Mouse (Mus musculus): ENCODE data around the gene Cfap74.
"Not testable (repeated sequence)": the region's sequence is repeated elsewhere in the genome, so short reads cannot be mapped to it uniquely, and the experiment has no call there.

Gene Cfap74

DNA sequence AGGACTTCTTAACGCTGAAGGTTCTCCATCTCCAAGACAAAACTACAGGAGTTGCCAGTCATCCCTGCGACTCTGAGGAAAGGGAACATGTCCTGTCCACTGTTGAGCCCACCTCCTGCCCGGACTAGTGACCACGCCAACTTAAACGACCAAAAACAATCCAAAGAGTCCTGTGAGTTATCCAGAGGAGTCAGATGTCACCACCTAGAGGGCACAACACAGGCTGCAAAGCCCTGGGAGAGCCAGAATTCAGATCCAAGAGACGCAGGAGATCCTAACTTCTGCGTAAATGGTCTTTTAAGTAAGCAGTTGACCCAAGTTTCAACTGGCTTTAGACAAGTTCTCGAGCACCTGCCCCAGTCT lies 314 bp upstream of the Cfap74 start:
- no peak for DNase-seq (ENCODE audit: low spot score)

DNA sequence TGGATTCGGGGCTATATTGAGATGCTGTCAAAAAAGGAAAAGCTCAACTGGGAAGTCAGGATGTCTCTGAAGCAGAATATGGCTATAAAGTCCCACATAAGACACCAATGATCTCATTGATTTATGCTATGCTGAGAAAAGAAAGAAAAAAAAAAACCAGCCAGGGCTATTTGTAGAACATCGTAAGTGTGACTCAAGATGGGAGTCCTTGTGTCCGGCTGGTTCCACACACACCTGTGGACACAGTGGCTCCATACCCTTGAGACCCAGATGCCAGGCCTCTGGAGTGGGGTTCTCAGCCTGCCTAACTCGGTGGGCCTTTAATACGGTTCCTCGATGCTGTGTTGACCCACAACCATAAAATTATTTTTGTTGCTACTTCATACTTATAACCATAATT lies 3.1 kb downstream of the Cfap74 start:
- no peak for DNase-seq (ENCODE audit: low spot score)

DNA sequence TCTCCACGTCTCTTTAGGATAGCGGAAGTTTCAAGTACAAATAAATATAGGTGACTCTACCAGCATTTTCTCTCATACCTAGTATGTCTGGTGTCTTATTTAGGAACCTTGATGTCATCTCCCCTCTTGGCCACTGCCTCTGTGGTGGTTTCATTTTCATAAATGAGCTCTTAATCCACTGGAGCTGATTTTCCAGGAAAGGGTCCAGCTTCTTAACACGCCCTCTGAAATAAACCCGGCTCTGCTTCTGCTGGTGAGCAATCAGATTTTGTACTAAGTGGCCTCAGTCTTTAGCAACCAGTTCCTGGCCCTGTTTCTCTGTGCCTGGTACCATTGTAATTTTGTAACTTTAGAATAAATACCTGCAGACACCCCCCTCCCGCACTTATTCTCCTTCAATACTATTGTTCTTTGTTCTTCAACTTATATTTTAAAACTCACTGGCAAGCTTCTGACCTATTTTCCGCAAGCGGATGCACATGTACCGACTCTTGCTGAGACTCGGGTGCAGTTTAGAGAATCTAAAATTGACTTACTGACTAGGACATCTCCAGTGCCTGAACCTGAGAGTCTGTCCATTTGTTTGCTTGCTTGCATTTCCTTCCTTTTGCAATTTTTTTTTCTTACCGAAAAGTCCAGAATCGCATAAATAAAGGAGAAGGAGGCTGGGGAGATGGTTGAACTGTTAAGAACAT lies 4.8 kb downstream of the Cfap74 start:
- DNase-seq (ENCODE audit: low spot score): no peak

DNA sequence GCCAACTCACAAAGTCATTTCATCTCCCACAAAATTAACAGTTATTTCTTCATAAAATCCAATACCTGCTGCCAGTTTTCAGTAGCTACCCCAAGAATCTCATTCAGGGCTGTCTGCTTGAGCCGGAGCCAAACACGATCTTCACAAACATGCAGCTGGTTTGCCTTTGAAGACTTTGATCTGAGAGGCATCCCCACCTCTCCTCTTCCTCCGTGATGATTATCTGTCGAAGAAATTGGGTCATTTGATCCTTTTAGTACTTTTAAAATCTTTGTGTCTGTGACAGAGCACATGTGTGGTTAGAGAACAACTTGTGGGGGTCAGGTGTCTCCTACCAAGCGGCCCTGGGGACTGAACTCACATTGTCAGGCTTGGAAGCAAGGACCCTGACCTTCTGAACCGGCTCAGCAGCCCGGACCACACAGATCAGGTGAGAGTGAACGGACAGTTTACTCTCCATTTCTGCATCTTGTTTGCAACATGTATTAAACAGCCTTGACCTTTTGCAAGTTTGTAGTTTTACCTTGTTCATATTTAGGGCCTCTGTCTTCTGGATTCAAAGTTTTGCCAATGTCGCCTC lies 5.8 kb downstream of the Cfap74 start:
- no peak for DNase-seq (ENCODE audit: low spot score)

DNA sequence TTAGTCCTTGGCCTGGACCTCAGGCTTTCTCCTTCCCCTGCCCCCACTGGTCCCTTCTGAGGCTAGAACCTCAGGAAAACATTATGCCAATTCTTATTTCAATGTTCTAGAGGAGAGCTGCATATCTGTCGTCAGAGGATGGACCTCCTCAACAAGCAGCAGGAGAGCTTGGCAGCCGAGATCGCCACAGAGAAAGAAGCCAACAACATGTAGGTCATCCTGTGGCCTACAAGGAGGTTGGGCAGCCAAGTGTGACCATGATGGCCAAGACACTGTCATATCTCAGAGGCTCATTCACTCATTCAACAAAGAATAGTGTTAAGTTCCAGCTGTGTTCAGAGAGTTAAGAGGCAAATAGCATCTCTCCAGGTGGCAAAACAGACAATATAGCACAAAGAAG lies 11.1 kb downstream of the Cfap74 start:
- no peak for DNase-seq (ENCODE audit: low spot score)

DNA sequence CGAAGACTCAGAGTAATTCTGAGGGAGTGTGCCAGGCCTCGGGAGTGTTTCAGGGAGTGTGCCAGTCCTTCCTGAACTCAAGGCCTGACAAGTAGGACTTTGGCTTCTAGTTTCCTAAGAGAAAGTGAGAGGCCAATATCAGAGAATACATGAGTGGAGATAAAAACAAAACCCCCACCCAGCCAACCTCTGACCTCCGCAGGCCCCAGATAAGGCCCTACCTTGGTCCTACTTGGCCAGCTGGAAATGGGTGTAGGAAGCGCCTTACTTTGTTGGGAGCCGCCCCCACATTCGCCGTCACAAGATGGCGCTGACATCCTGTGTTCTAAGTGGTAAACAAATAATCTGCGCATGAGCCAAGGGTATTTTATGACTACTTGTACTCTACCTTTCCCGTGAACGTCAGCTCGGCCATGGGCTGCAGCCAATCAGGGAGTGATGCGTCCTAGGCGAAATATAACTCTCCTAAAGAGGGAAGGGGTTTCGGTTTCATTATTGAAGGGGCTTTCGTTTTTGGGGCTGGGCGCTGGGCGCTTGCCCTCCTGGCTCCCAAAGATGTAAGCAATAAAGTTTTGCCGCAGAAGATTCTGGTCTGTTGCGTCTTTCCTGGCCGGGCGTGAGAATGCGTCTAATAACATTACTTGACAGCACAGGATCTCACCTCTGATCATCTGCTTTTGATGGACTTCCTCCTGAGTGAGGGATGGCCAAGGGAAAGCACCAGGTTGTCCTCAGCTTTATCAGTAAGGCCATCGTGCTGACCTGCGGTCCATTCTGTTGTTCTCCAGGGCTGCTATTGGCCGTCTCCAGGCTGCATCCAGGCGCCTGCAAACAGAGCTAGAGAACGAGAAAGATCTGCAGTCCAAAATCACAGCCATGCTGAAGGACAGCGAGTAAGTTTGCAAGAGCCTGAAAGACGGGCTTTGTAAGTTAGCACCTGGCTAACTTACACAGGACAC lies 12.7 kb downstream of the Cfap74 start:
- not testable (repeated sequence) for DNase-seq (ENCODE audit: low spot score)

DNA sequence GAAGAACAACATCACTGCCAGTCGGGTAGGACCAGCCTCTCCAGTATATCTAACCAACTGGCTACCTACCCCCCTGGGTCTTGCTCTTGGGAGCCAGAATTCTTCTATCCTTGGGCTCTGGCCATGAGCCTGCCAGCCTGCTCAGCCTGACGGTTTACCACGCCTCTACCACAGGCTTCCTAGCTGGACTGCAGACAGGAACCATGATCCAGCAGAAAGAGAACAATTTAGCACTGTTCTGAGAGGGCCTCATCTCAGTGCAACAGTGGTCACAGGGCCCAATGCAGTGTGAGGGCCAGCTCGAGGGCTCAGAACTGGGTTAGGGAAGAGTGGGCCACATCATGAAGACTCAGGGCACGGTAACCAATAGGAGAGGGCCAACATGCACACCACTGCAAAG lies 15.0 kb downstream of the Cfap74 start:
- DNase-seq (ENCODE audit: low spot score): no peak

DNA sequence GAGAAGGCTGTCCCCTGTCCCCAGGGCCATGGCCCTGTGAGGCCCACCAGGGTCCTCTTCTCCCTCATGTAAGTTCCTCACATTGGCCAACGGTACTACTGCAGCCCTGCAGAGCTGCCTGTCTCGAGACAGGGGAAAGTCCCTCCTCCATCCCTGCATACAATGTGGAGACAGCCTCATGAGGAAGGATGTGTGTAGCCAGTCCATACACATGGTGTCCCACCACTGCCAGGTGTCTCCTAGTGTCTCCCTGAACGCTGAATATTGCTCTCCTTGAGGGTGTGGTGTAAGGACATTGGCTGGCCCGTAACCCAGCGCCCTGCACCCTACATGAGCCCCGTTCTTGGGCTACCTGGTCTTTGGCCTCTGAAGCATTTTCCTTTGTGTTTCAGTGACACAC lies 17.3 kb downstream of the Cfap74 start:
- DNase-seq (ENCODE audit: low spot score): no peak

DNA sequence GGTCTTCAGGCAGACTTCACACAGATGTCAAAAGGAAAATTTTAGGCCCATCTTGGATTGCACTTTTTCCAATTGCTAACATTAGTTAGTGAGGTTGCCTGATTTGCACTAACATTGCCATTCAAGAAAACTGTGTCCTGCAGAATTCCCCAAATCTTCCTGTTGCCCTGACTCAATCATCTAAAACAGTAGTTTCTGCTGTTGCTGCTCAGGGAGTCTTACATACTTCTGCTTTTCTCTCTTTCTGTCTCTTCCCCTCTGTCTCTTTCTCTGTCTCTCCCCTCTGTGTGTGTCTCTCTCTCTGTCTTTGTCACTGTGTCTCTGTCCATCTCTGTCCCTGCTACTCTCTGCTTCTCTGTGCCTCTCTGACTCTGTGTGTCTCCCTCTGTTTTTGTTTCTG lies 19.5 kb downstream of the Cfap74 start:
- no peak for DNase-seq (ENCODE audit: low spot score)

DNA sequence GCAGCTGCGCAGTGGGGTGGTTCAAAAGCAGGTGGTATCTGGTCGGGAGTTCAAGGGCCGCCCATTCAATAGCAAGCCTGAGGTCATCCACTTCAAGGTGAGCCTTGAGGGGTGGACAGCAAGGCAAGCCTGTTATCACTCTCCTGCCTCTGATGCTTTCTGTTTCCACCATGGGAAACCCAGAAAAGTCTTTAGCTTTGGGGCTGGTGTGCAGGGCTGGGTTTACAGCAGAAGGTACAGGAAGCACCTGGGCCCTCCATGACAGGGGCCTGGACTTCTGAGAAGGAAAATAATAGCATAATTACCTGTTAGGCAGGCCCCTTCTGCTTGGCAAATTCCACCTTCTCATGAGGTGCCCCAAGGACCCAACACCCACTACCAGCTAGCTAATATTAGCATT lies 20.2 kb downstream of the Cfap74 start:
- DNase-seq (ENCODE audit: low spot score): no peak

DNA sequence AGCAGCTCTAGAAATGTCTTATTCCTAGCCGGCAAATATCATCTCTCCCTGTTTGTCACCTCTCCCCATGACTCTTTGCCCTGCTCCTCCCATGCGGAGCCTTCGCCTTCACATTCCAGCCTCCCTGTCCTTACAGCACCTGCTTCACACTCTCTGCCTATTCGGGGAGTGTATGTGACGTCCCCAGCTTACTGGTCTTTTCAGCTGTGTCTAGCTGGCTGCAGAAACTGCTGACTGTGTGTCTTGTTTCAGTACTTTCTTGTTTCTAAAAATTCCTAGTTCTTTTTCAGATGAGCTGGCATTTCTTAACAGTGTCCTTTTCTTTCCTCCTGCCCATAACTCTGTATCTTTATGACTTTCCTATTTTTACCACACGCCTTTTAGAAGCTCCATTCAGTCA lies 23.4 kb downstream of the Cfap74 start:
- DNase-seq (ENCODE audit: low spot score): no peak

DNA sequence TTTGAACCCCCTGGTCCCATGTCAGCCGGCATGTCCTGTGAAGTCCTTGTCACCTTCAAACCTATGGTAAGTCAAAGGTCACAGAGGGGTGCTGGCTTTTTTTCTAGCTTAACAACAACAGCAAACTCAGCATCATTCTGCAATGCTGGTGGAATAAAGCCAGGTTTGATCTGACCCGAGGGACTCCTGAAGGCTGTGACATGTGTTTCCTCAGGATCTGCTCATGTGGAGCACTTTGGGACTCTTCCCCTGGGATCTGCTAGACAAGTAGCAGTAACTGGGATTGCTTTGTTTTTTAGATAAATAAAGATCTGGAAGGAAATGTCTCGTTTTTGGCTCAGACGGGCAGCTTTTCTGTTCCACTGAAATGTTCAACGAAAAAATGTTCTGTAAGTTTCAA lies 25.0 kb downstream of the Cfap74 start:
- no peak for DNase-seq (ENCODE audit: low spot score)

DNA sequence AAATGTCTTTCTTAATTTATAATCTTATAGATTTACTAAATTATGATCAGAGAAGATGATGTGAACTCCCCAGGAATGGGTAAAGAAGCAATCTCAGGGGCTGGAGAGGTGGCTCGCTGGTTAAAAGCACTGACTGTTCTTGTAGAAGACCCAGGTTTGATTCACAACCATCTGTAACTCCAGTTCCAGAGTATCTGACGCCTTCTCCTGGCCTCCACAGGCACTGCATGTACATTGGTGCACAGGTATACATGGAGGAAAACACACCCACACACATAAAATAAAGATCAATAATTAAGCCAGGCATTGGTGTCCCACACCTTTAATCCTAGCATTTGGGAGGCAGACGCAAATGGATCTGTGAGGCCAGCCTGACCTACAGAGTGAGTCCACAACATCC lies 33.8 kb downstream of the Cfap74 start:
- DNase-seq (ENCODE audit: low spot score): no peak

DNA sequence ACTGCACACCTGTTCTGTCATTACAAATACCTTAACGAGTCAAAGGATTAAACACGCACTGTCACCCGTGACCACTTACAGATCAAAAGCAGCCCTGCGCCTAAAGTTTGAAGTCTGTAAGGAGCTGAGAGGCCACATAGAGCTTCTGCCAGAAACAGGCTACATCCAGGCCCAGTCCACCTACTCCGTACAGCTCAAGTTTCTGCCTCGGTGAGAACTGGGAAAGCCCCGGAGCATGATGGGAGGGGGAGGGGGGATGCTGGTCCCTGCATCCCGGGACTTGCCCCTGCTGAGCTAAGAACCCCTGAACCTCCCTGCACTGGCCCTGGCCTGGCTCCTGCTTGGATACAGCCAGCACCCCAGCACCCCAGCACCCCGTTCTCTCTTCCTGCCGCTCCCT lies 42.6 kb downstream of the Cfap74 start:
- DNase-seq (ENCODE audit: low spot score): no peak

DNA sequence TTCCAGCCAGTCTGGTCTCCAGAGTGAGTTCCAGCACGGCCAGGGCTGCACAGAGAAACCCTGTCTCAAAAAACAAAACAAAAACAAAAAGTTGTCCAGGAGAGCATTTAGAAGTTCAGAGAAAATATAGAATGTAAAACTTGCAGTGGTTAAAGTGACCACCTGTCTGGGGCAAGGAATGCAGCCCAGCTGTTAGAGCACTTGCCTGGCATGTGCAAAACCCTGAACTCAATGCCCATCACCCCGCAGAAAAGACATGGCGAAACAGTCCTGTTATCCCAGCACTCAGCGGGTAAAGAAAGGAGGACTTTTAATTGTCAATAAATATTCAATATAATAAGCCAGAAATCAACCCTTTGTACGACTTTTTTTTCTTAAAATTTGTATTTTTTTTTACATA lies 49.6 kb downstream of the Cfap74 start:
- DNase-seq (ENCODE audit: low spot score): no peak

DNA sequence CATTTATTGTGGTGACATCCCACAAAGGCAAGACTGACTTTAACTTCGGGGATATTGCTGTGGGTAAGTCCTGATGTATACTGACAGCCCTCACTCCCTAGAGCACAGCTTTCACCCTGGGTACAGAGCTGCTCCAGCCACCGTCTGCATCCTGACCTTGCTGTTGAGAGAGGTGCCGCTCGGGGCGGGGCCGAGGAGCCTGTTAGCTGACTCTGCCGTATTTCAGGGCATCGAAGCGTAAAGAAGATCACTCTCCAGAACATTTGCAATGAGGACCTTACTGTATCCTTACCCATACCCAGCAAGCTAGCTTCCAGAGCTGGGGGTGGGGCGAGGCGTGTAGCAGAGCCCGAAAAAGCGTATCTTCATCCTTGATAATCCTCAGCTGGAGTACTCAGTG lies 54.1 kb downstream of the Cfap74 start:
- no peak for DNase-seq (ENCODE audit: low spot score)

DNA sequence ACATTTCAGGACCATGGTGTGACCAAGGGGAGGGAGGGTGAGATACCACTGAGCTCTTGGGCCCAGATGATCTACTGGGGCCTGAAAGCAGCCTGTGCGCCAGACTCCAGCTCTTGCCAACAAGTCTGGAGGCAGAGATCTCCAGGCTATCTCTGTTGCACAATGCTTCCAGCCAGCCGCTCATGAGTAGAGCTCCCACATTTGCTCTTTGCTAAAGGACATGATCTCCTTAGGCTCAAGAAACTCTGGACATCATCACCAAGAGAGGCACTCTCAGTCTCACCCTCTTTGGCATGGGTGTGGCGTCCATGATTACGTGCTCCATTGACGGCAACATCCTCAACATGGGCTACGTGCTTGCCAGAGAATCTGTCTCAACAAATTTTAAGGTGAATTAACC lies 54.6 kb downstream of the Cfap74 start:
- no peak for DNase-seq (ENCODE audit: low spot score)

DNA sequence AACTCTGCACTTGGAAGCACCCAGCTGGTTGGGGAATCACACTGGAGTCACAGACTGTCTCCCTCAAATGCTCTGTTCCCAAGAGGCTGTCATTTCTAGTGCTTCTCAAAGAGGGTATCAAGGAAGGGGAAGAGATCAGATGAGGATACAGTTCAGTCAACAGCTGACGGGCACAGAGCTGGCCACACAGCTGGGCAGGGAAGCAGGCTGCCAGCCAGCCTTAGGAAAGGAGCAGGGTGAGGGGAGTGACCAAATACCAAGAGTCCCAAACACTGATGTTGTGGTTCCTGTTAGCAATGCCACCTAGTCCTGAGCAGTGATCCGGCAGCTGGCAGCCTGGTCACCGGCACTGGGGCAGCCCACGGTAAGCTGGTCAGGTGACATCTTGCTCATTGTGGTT lies 55.1 kb downstream of the Cfap74 start:
- DNase-seq (ENCODE audit: low spot score): no peak

DNA sequence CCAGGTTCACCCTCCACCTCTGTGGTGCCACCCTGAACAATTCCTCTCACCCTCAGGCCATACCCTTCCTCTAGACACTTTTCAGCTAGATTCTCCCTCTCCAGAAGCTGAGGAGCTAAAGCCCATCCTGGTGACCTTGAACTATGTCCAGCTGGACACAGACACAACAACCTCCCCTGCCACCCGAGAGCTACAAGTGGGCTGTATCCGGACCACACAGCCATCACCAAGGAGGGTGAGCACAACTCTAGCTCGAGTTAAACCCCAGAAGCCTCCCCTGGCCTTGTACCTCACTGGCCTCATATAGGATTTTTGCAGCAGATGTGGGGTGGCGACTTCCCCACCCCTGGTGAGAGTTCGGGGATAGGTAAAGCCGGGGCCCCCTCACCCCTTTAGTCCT lies 56.6 kb downstream of the Cfap74 start:
- DNase-seq (ENCODE audit: low spot score): no peak

DNA sequence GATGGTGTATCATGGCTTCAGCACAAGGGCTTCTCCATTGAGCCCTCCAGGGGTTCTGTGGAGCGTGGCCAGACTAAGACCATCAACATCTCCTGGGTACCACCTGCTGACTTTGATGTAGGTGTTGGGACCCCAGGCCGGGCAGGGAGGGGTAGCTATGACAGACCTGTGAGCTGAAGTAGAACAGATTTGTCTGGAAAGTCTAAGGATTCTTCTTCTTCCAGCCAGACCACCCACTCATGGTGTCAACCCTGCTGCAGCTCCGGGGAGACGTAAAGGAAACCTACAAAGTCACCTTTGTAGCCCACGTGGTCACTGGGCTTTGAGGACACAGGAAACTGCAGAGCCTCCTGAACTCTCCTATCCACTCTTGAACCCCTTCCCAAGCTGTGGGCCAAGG lies 57.1 kb downstream of the Cfap74 start:
- DNase-seq (ENCODE audit: low spot score): no peak

DNA sequence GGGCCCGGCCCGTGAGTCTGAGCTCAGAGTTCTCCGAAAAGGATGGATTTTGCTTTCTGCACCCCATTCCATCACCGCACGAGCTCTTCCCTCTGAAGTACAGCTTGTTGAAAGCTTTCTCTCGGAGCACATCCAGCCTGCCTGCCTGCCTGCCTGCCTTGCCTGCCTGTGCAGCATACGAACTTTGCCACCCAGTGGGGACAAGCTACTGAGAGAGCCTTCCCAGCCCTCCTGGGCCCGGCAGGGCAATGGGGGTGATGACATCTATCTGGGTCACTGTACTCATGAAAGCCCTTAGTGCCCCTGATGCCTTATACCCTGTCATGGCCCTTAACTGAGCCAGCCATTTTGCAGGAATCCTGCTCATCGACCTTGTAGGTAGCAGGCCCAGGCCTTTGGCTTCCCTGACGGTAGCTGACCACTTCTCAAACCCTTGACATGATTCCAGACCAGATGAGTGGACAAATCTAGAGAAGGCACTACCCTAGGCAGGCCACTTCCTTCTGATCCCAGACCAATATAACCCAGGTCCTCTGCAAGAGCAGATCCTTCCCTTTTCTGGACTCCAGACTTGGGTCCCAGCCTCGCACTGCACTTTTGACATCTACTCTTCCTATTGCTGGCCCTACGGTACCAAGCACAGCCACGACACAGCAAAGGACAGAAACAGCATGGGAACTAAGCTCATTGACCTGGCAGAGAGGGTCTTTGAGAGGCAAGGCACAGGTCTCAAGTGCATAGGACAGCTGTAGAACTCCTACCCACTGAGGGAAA lies 58.4 kb downstream of the Cfap74 start:
- DNase-seq (ENCODE audit: low spot score): no peak

DNA sequence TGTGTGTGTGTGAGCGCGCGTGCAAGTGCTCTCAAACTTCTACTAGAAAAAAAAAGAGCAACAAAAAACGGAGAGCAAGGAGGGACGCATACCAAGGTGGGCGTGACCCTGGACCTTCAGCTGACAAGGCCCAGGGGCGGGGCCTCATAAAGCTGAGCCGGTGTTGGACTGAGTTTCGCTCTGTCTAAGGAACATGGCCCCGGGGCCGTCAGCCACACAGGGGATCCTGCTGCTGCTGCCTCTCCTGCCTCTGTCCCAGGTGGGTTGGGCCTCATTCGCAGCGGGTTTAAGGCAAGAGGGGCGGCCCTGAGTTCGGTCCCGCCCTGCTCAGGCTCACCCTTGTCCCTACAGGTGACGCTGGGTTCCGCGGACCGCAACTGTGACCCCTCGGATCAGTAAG lies 60.0 kb downstream of the Cfap74 start, which contains the start of gene Tmem52:
Gene Tmem52 (plus strand): TSS at position 163 of the 400 bp plus-strand sequence.
- DNase-seq (ENCODE audit: low spot score): no peak
